Mouse (Mus musculus) stomach, embryonic 15.5 days (tissue): Measurements from ENCODE around the gene Kcnh7. TPM values are rescaled to one million over a fixed set of nuclear protein-coding genes. Genes with fewer than 3 reads are reported as not detected.
"Not testable (repeated sequence)": the region's sequence is repeated elsewhere in the genome, so short reads cannot be mapped to it uniquely, and the experiment has no call there.

Experiments used
- ATAC-seq: fragments of 200-750 bp; cut with Nextera tagmentation; 2 replicates; pipeline ENCODE4 v1.8.0; 2017; ENCODE audit warnings: low read depth, moderate number of reproducible peaks, moderate TSS enrichment; ENCODE audit not compliant: insufficient read depth, low FRiP score
- H3K27ac ChIP-seq: fragments of 300-500 bp; sonication (generic); 2 replicates; pipeline ENCODE4 v1.5.1; 2015; ENCODE audit warnings: mild to moderate bottlenecking, inconsistent platforms
- H3K27me3 ChIP-seq: fragments of 300-500 bp; sonication (generic); replicated peaks from 2 replicates; pipeline ENCODE4 v1.6.1; 2015; ENCODE audit warnings: inconsistent platforms
- H3K36me3 ChIP-seq: fragments of 300-500 bp; sonication (generic); 2 replicates; pipeline ENCODE4 v1.6.1; 2015; ENCODE audit warnings: inconsistent platforms
- H3K4me1 ChIP-seq: fragments of 300-500 bp; sonication (generic); 2 replicates; pipeline ENCODE4 v1.6.1; 2015; ENCODE audit warnings: inconsistent platforms
- H3K4me2 ChIP-seq: fragments of 300-500 bp; sonication (generic); 2 replicates; pipeline ENCODE4 v1.6.1; 2015; ENCODE audit warnings: mild to moderate bottlenecking, inconsistent platforms
- H3K4me3 ChIP-seq: fragments of 300-500 bp; sonication (generic); replicated peaks from 2 replicates; pipeline ENCODE4 v1.5.1; 2015; ENCODE audit warnings: inconsistent platforms
- H3K9ac ChIP-seq: fragments of 300-500 bp; sonication (generic); 2 replicates; pipeline ENCODE4 v1.6.1; 2015; ENCODE audit warnings: inconsistent platforms
- H3K9me3 ChIP-seq: fragments of 300-500 bp; sonication (generic); 2 replicates; pipeline ENCODE4 v1.6.1; 2016; ENCODE audit warnings: inconsistent platforms
- WGBS: fragments of 180-500 bp; shearing (Covaris S2); methylation state at CpG from one replicate; pipeline ENCODE4 v1.1.7; 2015; 5-methylcytosine and 5-hydroxymethylcytosine counted together
- polyA plus RNA-seq: library from polyadenylated mRNA; unstranded; fragments of >200 nt; fragmentation: Nextera tagmentation; extraction: Ambion mirVana; gene quantifications from 2 replicates; pipeline ENCODE4 v1.2.1, GENCODE M21; 2015

Kcnh7 gene
- polyA plus RNA-seq, 1 experiment from 2014 or later = 0.48 TPM

DNA sequence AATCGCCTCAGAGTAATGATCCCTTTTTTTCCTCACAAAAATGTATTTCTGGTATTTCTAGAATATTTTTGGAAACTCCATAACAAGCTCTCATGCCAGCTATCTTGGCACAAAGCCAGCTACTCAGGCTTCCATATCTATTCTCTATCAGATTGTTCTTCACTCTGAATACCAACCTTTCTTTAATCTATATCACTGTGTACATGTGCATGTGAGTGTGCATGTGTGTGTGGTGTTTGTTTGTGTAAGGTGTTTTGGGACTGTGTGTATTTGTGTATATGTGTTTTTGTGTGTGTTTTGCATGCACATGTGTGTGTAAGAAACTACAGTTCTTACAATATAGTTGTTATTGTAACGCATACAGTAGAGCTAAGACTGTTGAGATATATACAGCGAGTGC is 377.2 kb downstream of the Kcnh7 start:
- Histone ChIP-seq H3K9ac (no peak overlapping the region), H3K9me3 (no peaks in the 10 kb centered on the region), H3K27ac (no peak overlapping the region), H3K27me3 (no peaks in the 10 kb centered on the region), H3K36me3 (no peaks in the 10 kb centered on the region), H3K4me2 (no peak overlapping the region), H3K4me3 (no peak overlapping the region), H3K4me1 (no peaks in the 10 kb centered on the region)
- 87% methylated on average over 3 of the region's 3 CpGs for WGBS
- ATAC-seq = no peak

DNA sequence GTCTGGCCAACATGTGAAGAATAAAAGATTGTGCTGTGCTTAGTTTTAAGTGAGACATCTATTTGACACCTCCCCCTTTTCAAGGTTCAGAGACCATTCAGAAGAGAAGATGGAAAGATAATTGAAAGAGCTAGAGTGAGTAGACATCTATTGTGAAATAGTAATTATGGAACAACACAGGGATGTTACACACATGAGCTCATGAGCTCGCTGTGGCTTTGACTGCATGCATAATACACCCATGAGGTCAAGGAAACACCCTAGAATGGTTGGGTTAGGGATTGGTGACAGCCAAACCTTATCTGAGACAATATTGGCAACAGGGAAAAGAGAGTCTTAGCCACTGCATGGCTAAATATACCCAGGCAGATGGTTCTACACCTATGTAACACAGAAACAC is 380.1 kb downstream of the Kcnh7 start:
- Histone ChIP-seq H3K27ac (no peak overlapping the region), H3K27me3 (no peaks in the 10 kb centered on the region), H3K9ac (no peak overlapping the region), H3K36me3 (no peaks in the 10 kb centered on the region), H3K4me1 (no peaks in the 10 kb centered on the region), H3K4me2 (no peak overlapping the region), H3K4me3 (no peak overlapping the region), H3K9me3 (no peaks in the 10 kb centered on the region)
- ATAC-seq = no peak
- 67% methylated on average over 1 of the region's 1 CpGs for WGBS

- Histone ChIP-seq H3K4me1 (no peaks in the 10 kb centered on the region), H3K27ac (no peak overlapping the region), H3K36me3 (no peaks in the 10 kb centered on the region), H3K9me3 (no peaks in the 10 kb centered on the region), H3K4me3 (no peak overlapping the region), H3K9ac (no peak overlapping the region), H3K27me3 (no peaks in the 10 kb centered on the region), H3K4me2 (no peak overlapping the region)
- 65% methylated on average over 2 of the region's 2 CpGs for WGBS
- ATAC-seq = peak; percentile 85
These were observed 399.5 kb downstream of the Kcnh7 start for GRCm38 (mm10) chr2:62784460-62785038.

DNA sequence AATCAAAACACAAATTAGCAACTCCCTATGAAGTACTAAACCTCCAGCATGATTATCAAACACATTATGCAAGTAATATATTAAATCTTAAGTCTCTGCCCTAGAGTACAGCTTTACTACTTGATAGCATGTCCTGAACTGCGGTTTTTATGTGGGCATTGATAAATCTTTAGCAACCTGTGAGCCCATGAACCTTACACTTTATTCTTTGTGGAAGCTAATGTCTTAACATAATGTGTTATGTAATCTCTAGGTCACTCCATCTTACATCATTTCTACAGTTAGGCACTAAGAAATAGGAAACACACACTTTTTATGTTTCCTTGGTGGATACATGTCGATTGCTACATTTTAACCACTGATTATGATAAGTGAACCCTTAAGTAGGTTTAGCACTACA is 437.8 kb downstream of the Kcnh7 start:
- Histone ChIP-seq H3K9me3 (no peaks in the 10 kb centered on the region), H3K27me3 (no peaks in the 10 kb centered on the region), H3K9ac (no peak overlapping the region), H3K27ac (no peak overlapping the region), H3K4me3 (no peak overlapping the region), H3K36me3 (no peaks in the 10 kb centered on the region), H3K4me2 (no peak overlapping the region), H3K4me1 (no peaks in the 10 kb centered on the region)
- 65% methylated on average over 2 of the region's 2 CpGs for WGBS
- no peak for ATAC-seq

DNA sequence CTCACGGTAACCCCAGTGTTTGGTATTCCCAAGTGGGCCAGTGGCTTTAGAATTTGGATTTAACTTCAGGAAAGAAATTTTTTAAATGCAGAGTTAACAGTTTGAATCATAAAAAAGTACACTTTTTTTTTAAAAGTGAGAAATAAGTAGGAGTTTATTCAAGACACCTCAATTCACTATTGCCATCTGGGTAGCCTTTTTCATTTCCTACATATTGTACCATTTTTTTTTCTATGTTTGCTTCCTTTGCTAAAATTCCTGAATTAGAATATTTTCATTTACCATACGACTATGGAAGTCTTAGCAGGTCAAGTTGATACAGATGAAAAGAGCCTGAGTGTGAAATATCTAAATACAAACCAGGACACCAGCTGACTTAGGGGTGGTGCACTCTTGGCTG is 441.0 kb downstream of the Kcnh7 start:
- 70% methylated on average over 2 of the region's 2 CpGs for WGBS
- Histone ChIP-seq H3K27me3 (no peaks in the 10 kb centered on the region), H3K27ac (no peak overlapping the region), H3K9ac (no peak overlapping the region), H3K9me3 (no peaks in the 10 kb centered on the region), H3K4me1 (no peaks in the 10 kb centered on the region), H3K36me3 (no peaks in the 10 kb centered on the region), H3K4me3 (no peak overlapping the region), H3K4me2 (no peak overlapping the region)
- ATAC-seq = no peak

DNA sequence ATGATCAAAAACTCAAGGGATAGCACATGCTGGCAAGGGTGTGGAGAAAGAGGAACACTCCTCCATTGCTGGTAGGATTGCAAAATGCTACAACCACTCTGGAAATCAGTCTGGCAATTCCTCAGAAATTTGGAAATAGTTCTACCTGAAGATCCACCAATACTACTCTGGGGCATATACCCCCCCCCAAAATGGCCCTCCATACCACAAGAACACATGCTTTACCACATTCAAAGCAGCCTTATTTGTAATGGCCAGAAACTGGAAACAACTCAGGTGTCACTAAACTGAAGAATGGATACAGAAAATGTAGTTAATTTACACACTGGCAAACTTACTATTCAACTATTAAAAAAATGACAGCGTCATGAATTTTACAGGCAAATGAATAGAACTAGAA is 453.4 kb downstream of the Kcnh7 start:
- WGBS = 73% methylated on average over 1 of the region's 1 CpGs
- Histone ChIP-seq H3K4me3 (no peak overlapping the region), H3K27me3 (no peaks in the 10 kb centered on the region), H3K9me3 (no peaks in the 10 kb centered on the region), H3K9ac (no peak overlapping the region), H3K36me3 (no peaks in the 10 kb centered on the region), H3K4me2 (no peak overlapping the region), H3K27ac (no peak overlapping the region), H3K4me1 (no peaks in the 10 kb centered on the region)
- ATAC-seq = no peak

DNA sequence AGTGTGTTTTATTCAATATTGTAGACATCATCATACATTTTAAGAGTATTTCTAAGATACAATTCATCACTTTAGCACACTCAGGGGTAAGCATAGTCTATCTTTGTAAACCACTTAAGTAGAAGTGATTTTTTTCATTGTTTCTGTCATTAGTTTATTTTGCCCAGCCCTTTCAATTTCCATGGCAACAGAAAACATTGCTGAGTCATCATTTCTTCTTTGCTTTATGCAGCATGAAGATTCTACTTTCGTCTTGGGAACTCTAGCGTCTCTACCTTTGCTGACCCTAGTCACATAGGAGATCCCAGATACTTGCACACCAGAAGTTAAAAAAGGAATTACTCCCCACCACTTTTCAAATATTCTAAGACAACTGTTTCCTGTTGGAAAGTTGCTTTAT is 456.4 kb downstream of the Kcnh7 start:
- Histone ChIP-seq H3K27ac (no peak overlapping the region), H3K36me3 (no peaks in the 10 kb centered on the region), H3K4me1 (no peaks in the 10 kb centered on the region), H3K4me2 (no peak overlapping the region), H3K9me3 (no peaks in the 10 kb centered on the region), H3K27me3 (no peaks in the 10 kb centered on the region), H3K9ac (no peak overlapping the region), H3K4me3 (no peak overlapping the region)
- 81% methylated on average over 2 of the region's 2 CpGs for WGBS
- no peak for ATAC-seq

DNA sequence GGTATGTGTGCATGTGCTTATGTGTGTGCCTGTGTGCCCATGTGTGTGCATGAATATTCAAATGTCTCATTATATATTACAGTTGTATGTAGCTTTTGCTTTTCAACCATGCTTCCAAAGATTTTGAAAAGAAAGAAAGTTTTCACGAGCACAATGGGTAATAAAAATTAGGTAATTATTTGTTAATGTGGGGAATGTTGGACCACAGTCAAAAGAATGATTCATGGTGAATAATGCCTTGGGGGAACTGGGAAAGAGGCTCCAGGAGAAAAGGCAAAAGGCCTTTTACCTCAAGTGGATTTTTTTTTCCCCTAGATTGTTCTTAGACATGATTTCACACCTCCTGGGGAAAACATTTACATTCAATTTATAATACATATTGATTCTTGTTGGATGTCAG is 458.1 kb downstream of the Kcnh7 start:
- Histone ChIP-seq H3K4me3 (no peak overlapping the region), H3K27me3 (no peaks in the 10 kb centered on the region), H3K4me1 (no peaks in the 10 kb centered on the region), H3K27ac (no peak overlapping the region), H3K36me3 (no peaks in the 10 kb centered on the region), H3K9me3 (no peaks in the 10 kb centered on the region), H3K9ac (no peak overlapping the region), H3K4me2 (no peak overlapping the region)
- no peak for ATAC-seq
- 44% methylated on average over 1 of the region's 1 CpGs for WGBS

DNA sequence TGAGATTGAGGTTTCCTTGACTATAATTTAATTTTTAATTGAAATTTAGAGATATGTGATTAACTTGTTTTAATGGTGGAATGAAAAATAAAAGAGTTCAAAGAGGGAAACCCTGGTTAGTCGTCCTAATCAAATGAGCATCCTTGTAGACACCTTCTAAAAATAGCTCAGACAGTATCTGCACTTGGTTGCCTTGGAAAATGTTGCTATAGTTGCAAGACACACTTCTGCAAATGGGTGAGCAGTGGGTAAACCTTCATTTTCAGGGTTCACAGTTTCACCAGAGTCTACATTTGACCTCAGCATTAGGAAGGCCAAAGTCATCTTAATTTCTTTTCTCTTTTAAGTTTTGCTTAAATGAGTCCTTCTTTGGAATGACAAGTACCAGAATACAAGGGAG is 465.7 kb downstream of the Kcnh7 start:
- no peaks in the 10 kb centered on the region for H3K27me3 ChIP-seq
- no peak overlapping the region for H3K27ac ChIP-seq
- ATAC-seq = no peak

DNA sequence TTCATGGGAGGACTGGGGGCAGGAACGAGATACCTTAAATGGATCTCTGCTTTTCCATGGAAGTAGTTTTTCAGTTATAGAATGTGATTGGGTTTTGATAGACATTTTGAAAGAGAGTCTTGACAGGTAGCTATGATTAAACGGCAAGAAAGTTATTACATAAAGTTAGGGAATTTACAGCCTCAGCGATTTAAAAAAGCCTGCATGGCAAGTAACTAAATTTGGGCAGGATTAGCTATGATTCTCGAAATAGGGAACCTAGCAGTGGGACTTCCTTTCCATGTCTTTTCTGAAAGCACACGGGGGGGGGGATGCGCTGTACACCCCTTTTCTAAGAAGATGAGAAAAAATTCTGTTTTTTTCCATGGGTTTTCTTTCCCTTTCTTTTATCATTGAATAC is 466.8 kb downstream of the Kcnh7 start:
- no peak overlapping the region for H3K27ac ChIP-seq
- ATAC-seq = no peak
- no peak overlapping the region for H3K4me2 ChIP-seq
- no peak overlapping the region for H3K9ac ChIP-seq
- 85% methylated on average over 6 of the region's 6 CpGs for WGBS
- H3K4me1 ChIP-seq = no peaks in the 10 kb centered on the region
- no peak overlapping the region for H3K4me3 ChIP-seq
- H3K27me3 ChIP-seq = no peaks in the 10 kb centered on the region
- no peaks in the 10 kb centered on the region for H3K9me3 ChIP-seq
- H3K36me3 ChIP-seq = no peaks in the 10 kb centered on the region

More for the DNA sequence above, 465.7 kb downstream of the Kcnh7 start:
- Histone ChIP-seq H3K4me1 (no peaks in the 10 kb centered on the region), H3K9ac (no peak overlapping the region), H3K4me3 (no peak overlapping the region), H3K36me3 (no peaks in the 10 kb centered on the region), H3K9me3 (no peaks in the 10 kb centered on the region), H3K4me2 (no peak overlapping the region)
- 43% methylated on average over 1 of the region's 1 CpGs for WGBS

- H3K4me3 ChIP-seq = no peak overlapping the region
- no peaks in the 10 kb centered on the region for H3K9me3 ChIP-seq
- no peaks in the 10 kb centered on the region for H3K4me1 ChIP-seq
- H3K27me3 ChIP-seq = no peaks in the 10 kb centered on the region
- WGBS = 87% methylated on average over 4 of the region's 4 CpGs
- H3K9ac ChIP-seq = no peak overlapping the region
- ATAC-seq = no peak
- H3K27ac ChIP-seq = no peak overlapping the region
- H3K36me3 ChIP-seq = no peaks in the 10 kb centered on the region
- H3K4me2 ChIP-seq = no peak overlapping the region
These were observed 468.8 kb downstream of the Kcnh7 start for GRCm38 (mm10) chr2:62715260-62715659.

DNA sequence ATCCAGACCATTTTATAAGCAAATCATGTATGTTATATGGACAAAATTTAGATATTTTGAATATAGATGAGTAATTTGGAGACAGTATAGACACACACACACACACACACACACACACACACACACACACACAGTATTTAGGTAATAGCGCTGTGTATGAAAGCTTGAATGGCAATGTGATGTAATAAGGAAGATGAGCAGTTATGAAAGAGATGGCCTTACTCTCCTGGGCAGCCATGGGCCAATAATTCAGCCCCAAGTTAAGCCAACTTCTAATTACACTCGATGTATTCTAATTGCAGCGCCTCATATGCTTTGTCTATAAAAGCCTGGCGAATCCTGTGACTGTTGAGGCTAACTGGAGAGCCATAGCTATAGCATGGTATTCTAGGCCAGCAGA is 469.7 kb downstream of the Kcnh7 start:
- not testable (repeated sequence) for H3K9ac ChIP-seq, H3K4me2 ChIP-seq, H3K4me1 ChIP-seq, H3K27ac ChIP-seq, H3K4me3 ChIP-seq, ATAC-seq, H3K27me3 ChIP-seq, H3K9me3 ChIP-seq, H3K36me3 ChIP-seq
- 88% methylated on average over 4 of the region's 4 CpGs for WGBS

DNA sequence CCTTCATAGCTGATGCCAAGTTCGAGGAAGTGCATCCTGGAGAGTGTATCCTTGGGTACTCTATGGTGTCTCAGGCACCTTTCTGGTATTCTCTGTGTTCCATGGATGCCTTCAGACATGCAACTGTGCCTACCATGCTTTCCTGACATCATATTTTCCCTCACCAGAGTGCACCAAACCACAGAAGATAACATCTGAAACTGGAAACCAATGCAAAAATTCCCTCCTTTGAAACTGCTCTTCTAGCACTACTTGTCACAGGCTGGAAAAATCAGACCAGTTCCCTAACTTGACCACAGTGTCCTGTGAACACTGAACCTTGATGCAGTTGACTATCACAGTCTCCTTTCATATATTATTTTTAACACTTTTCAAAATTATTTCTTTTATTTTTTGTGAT is 474.5 kb downstream of the Kcnh7 start:
- Histone ChIP-seq H3K4me2 (no peak overlapping the region), H3K4me3 (no peak overlapping the region), H3K9ac (no peak overlapping the region), H3K36me3 (no peaks in the 10 kb centered on the region), H3K27ac (no peak overlapping the region), H3K4me1 (no peaks in the 10 kb centered on the region), H3K9me3 (no peaks in the 10 kb centered on the region), H3K27me3 (no peaks in the 10 kb centered on the region)
- 74% methylated on average over 1 of the region's 1 CpGs for WGBS
- ATAC-seq = no peak
